Mouse (Mus musculus): ENCODE measurements around the gene Spdef.

The Spdef gene

DNA sequence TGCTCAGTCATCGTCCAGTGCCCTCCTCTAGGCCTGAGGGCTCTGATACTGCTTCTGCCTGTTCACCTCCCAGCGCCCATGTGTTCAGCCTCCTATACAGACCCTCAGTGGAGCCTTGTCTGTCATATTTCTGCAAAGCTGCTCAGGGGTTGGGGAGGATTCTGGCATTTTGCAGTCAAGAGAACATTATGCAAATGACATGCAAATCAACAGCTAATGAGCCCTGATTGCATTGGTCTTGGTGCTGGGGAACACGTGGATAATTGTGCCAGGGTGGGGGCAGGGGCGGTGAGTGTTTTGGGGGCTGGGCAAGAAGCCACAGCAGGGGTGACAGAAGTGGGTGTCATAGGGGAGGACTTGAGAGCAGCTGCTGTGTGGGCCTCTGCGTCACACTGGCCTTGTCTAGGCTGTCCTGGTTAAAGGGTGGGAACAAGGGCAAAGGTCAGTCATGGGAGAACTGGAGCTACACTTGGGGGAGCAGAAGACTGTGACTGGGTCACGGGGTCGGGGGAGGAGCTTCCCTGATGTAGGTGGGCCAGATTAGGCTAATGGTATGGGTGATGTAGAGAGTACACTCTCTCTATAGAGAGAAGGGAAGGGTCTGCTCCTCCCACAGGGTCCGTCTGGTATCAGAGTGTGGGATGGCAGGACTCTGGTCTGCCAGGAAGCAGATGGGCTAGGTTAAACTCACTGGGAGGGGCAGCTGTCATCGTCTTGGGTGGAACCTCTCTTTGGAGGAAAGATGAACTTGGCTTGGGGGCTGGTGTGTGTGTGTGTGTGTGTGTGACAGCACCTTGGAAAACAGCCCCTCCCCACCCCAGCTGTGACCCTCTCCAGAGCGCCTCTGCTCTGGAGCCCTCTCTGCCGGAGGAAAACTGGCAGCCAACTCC lies 49.6 kb downstream of the Spdef start:
- DNase-seq (ENCODE audit: low spot score in 2 of 2): no peak

- no peak for DNase-seq (ENCODE audit: low spot score in 2 of 2)
Measured at GRCm38 (mm10) chr17:27677756-27678155, 51.0 kb downstream of the Spdef start.

GRCm38 (mm10) chr17:27676270-27676669 lies 52.5 kb downstream of the Spdef start:
- DNase-seq (ENCODE audit: low spot score in 2 of 2): no peak

- DNase-seq (ENCODE audit: low spot score in 2 of 2): no peak
Measured at GRCm38 (mm10) chr17:27675453-27675852, 53.3 kb downstream of the Spdef start.

DNA sequence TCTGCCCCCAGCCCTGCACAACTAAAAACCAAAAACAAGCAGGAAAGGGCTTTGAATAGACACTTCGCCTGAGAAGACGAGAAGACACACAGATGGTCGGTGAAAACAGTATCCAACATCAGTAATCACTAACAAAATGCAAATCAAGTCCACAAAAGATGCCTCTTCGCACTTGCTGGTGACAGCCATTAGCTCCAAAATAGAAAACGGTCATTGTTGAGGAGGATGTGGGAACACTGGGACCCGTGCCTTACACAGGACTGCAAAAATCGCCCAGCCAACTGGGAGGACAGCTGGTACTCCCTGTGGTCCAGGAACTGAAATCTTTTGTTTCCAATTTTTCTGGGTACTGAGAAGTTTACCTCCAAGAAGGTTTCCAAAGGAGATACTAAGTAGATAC lies 54.8 kb downstream of the Spdef start:
- DNase-seq (ENCODE audit: low spot score in 2 of 2): no peak

- no peak for DNase-seq (ENCODE audit: low spot score in 2 of 2)
Measured at GRCm38 (mm10) chr17:27671720-27672119, 57.0 kb downstream of the Spdef start.

Data from heart, adult 9 months (tissue).